Mouse (Mus musculus) stomach, embryonic 16.5 days (tissue): ENCODE measurements at regions not wholly inside any gene's neighbourhood (a gene's known extent, or its start where the extent isn't known, plus 50 kb on each side); places are given as distances from the start of the nearest gene placed in this dataset.

Experiments used
- ATAC-seq: fragments of 200-750 bp; cut with Nextera tagmentation; 2 replicates; pipeline ENCODE4 v1.8.0; 2017; ENCODE audit warnings: moderate number of reproducible peaks, moderate TSS enrichment; ENCODE audit not compliant: insufficient read depth, low FRiP score
- H3K27ac ChIP-seq: fragments of 300-500 bp; sonication (generic); 2 replicates; pipeline ENCODE4 v1.5.1; 2014; ENCODE audit warnings: low read length
- H3K27me3 ChIP-seq: fragments of 300-500 bp; sonication (generic); 2 replicates; pipeline ENCODE4 v1.6.1; 2014; ENCODE audit warnings: low read length, control low read depth, mixed read lengths; ENCODE audit not compliant: control insufficient read depth, insufficient read depth
- H3K36me3 ChIP-seq: fragments of 300-500 bp; sonication (generic); 2 replicates; pipeline ENCODE4 v1.6.1; 2014; ENCODE audit warnings: low read length; ENCODE audit not compliant: control insufficient read depth, insufficient read depth
- H3K4me1 ChIP-seq: fragments of 300-500 bp; sonication (generic); 2 replicates; pipeline ENCODE4 v1.6.1; 2014; ENCODE audit warnings: low read length, control low read depth, mixed read lengths; ENCODE audit not compliant: control insufficient read depth, insufficient read depth
- H3K4me2 ChIP-seq: fragments of 300-500 bp; sonication (generic); 2 replicates; pipeline ENCODE4 v1.6.1; 2014; ENCODE audit warnings: low read depth, low read length, mixed read lengths
- H3K4me3 ChIP-seq: fragments of 300-500 bp; sonication (generic); replicated peaks from 2 replicates; pipeline ENCODE4 v1.5.1; 2014; ENCODE audit warnings: mild to moderate bottlenecking, low read length
- H3K9ac ChIP-seq: fragments of 300-500 bp; sonication (generic); 2 replicates; pipeline ENCODE4 v1.6.1; 2014; ENCODE audit warnings: low read length
- H3K9me3 ChIP-seq: fragments of 300-500 bp; sonication (generic); replicated peaks from 2 replicates; pipeline ENCODE4 v1.6.1; 2016; ENCODE audit warnings: low read length, control low read depth; ENCODE audit not compliant: control insufficient read depth
- WGBS: fragments of 180-500 bp; shearing (Covaris S2); extraction: QIAGEN DNeasy Blood & Tissue Kit; methylation state at CpG from one replicate; pipeline ENCODE4 v1.1.7; 2014; 5-methylcytosine and 5-hydroxymethylcytosine counted together

GRCm38 (mm10) chr2:15161831-15162230 is 107.0 kb upstream of the Nsun6 start:
- 87% methylated on average over 1 of the region's 1 CpGs for WGBS
- Histone ChIP-seq H3K27ac (no peak overlapping the region), H3K4me3 (no peak overlapping the region), H3K27me3 (no peaks in the 10 kb centered on the region), H3K9ac (no peak overlapping the region), H3K4me2 (no peak overlapping the region), H3K36me3 (no peaks in the 10 kb centered on the region), H3K9me3 (no peaks in the 10 kb centered on the region), H3K4me1 (no peaks in the 10 kb centered on the region)
- ATAC-seq, result no peak

GRCm38 (mm10) chr2:15157622-15158021 is 102.8 kb upstream of the Nsun6 start:
- no peaks in the 10 kb centered on the region for H3K27me3 ChIP-seq
- H3K4me1 ChIP-seq, result no peaks in the 10 kb centered on the region
- no peaks in the 10 kb centered on the region for H3K36me3 ChIP-seq
- no peak overlapping the region for H3K9ac ChIP-seq
- H3K9me3 ChIP-seq, result no peaks in the 10 kb centered on the region
- no peak for ATAC-seq
- H3K4me3 ChIP-seq, result no peak overlapping the region
- no peak overlapping the region for H3K27ac ChIP-seq
- no peak overlapping the region for H3K4me2 ChIP-seq

- Histone ChIP-seq H3K27ac (no peak overlapping the region), H3K4me3 (no peak overlapping the region), H3K9ac (no peak overlapping the region), H3K36me3 (no peaks in the 10 kb centered on the region), H3K9me3 (no peaks in the 10 kb centered on the region), H3K27me3 (no peaks in the 10 kb centered on the region), H3K4me2 (no peak overlapping the region), H3K4me1 (no peaks in the 10 kb centered on the region)
- ATAC-seq, result no peak
- WGBS, result 86% methylated on average over 1 of the region's 1 CpGs
These were observed 96.0 kb upstream of the Nsun6 start for GRCm38 (mm10) chr2:15150823-15151222.

- Histone ChIP-seq H3K9me3 (no peaks in the 10 kb centered on the region), H3K9ac (no peak overlapping the region), H3K36me3 (no peaks in the 10 kb centered on the region), H3K4me1 (no peaks in the 10 kb centered on the region), H3K27ac (no peak overlapping the region), H3K4me2 (no peak overlapping the region), H3K27me3 (no peaks in the 10 kb centered on the region), H3K4me3 (no peak overlapping the region)
- ATAC-seq, result no peak
- 51% methylated on average over 1 of the region's 1 CpGs for WGBS
These were observed 93.5 kb upstream of the Nsun6 start for GRCm38 (mm10) chr2:15148381-15148780.

- Histone ChIP-seq H3K36me3 (no peaks in the 10 kb centered on the region), H3K9ac (no peak overlapping the region), H3K4me2 (no peak overlapping the region), H3K27ac (no peak overlapping the region), H3K4me3 (no peak overlapping the region), H3K4me1 (no peaks in the 10 kb centered on the region), H3K27me3 (no peaks in the 10 kb centered on the region), H3K9me3 (no peaks in the 10 kb centered on the region)
- ATAC-seq, result no peak
These were observed 92.1 kb upstream of the Nsun6 start for GRCm38 (mm10) chr2:15146986-15147385.

GRCm38 (mm10) chr2:15146414-15146813 is 91.5 kb upstream of the Nsun6 start:
- Histone ChIP-seq H3K36me3 (no peaks in the 10 kb centered on the region), H3K27me3 (no peaks in the 10 kb centered on the region), H3K4me3 (no peak overlapping the region), H3K27ac (no peak overlapping the region), H3K9me3 (no peaks in the 10 kb centered on the region), H3K9ac (no peak overlapping the region), H3K4me2 (no peak overlapping the region), H3K4me1 (no peaks in the 10 kb centered on the region)
- WGBS, result 40% methylated on average over 1 of the region's 1 CpGs
- peak; percentile 74; the same call in 1 of the 2 replicates for ATAC-seq

GRCm38 (mm10) chr2:15144781-15145180 is 89.9 kb upstream of the Nsun6 start:
- no peaks in the 10 kb centered on the region for H3K9me3 ChIP-seq
- H3K4me2 ChIP-seq, result no peak overlapping the region
- 94% methylated on average over 2 of the region's 2 CpGs for WGBS
- no peaks in the 10 kb centered on the region for H3K4me1 ChIP-seq
- no peak overlapping the region for H3K9ac ChIP-seq
- no peak overlapping the region for H3K27ac ChIP-seq
- no peaks in the 10 kb centered on the region for H3K27me3 ChIP-seq
- no peak overlapping the region for H3K4me3 ChIP-seq
- ATAC-seq, result no peak
- H3K36me3 ChIP-seq, result no peaks in the 10 kb centered on the region

- H3K27me3 ChIP-seq, result no peaks in the 10 kb centered on the region
- no peaks in the 10 kb centered on the region for H3K4me1 ChIP-seq
- no peak overlapping the region for H3K27ac ChIP-seq
- no peak overlapping the region for H3K4me2 ChIP-seq
- ATAC-seq, result no peak
- WGBS, result 72% methylated on average over 2 of the region's 2 CpGs
- no peaks in the 10 kb centered on the region for H3K9me3 ChIP-seq
- H3K9ac ChIP-seq, result no peak overlapping the region
- H3K36me3 ChIP-seq, result no peaks in the 10 kb centered on the region
- H3K4me3 ChIP-seq, result no peak overlapping the region
These were observed 85.0 kb upstream of the Nsun6 start for GRCm38 (mm10) chr2:15139877-15140276.
